8 mouse cellular contexts compared by ENCODE assay signal in genomic region chr3:105705561-105705960, GRCm38 (mm10). TPM values are rescaled to one million over a fixed set of nuclear protein-coding genes. Genes with fewer than 3 reads are reported as not detected.
A peak's percentile ranks its signal among the peaks of the same experiment; 100 is the strongest.
DNase-seq lines count a peak whose midpoint lies in the region; ATAC-seq and TF ChIP-seq lines count a peak whose summit lies in the region.

No protein-coding gene starts in this region.

- H3K27me3 ChIP-seq in erythroblast, embryonic 14.5 days (ENCODE audit: control insufficient read depth), result peaks cover 49% of the 10 kb centered on the region
- H3K27me3 ChIP-seq in thymus, adult 2 months (ENCODE audit: control insufficient read depth, insufficient read depth, low read length), result no peaks in the 10 kb centered on the region
- H3K27me3 ChIP-seq in liver, embryonic 12.5 days (replicated peaks), result peaks cover 56% of the 10 kb centered on the region

- no peaks in the 10 kb centered on the region for H3K9me3 ChIP-seq in erythroblast, embryonic 14.5 days (ENCODE audit: control insufficient read depth, low read length)
- no peaks in the 10 kb centered on the region for H3K9me3 ChIP-seq in liver, embryonic 12.5 days (replicated peaks)

- no peak for TF ChIP-seq CTCF in thymus, adult 2 months (IDR thresholded peaks at IDR 0.05; ENCODE audit: borderline replicate concordance, control insufficient read depth, extremely low read depth, insufficient read depth, low read length, poor library complexity)

- H3K4me1 ChIP-seq in erythroblast, embryonic 14.5 days (ENCODE audit: control insufficient read depth), result peaks cover 63% of the 10 kb centered on the region
- peaks cover 15% of the 10 kb centered on the region for H3K4me1 ChIP-seq in thymus, adult 2 months (replicated peaks; ENCODE audit: control insufficient read depth, insufficient read depth, low read length)
- H3K4me1 ChIP-seq in liver, embryonic 12.5 days, result peaks cover 53% of the 10 kb centered on the region

- no peak for DNase-seq in thymus, adult 2 months
- DNase-seq in thymus, postnatal 36 days, result no peak
- DNase-seq in spleen, adult 18-20 months, result no peak
- DNase-seq in natural killer cell, adult 2 months (ENCODE audit: low spot score in 2 of 2), result no peak

- peak overlapping the region; percentile 96 for H3K4me2 ChIP-seq in liver, embryonic 12.5 days

- H3K36me3 ChIP-seq in erythroblast, embryonic 14.5 days (ENCODE audit: control insufficient read depth), result no peaks in the 10 kb centered on the region
- no peaks in the 10 kb centered on the region for H3K36me3 ChIP-seq in thymus, adult 2 months (ENCODE audit: control insufficient read depth, insufficient read depth, low read length)
- no peaks in the 10 kb centered on the region for H3K36me3 ChIP-seq in liver, embryonic 12.5 days

- no peak for TF ChIP-seq POLR2A in thymus, adult 2 months (IDR thresholded peaks at IDR 0.05; ENCODE audit: control insufficient read depth, extremely low read depth, insufficient read depth, low read length, poor library complexity)

- H3K4me3 ChIP-seq in erythroblast, embryonic 14.5 days (replicated peaks), result peak overlapping the region; percentile 63
- H3K4me3 ChIP-seq in thymus, adult 2 months (ENCODE audit: control insufficient read depth, insufficient read depth, low read length), result peak overlapping the region; percentile 56
- H3K4me3 ChIP-seq in liver, embryonic 12.5 days, result peak overlapping the region; percentile 65

- no peak for ATAC-seq in erythroblast, adult 5-6 weeks (replicated peaks; ENCODE audit: low FRiP score, poor library complexity, severe bottlenecking)
- ATAC-seq in liver, embryonic 12.5 days, result no peak
- ATAC-seq in monocyte, adult 5-6 weeks (replicated peaks; ENCODE audit: insufficient number of reproducible peaks, low FRiP score, low TSS enrichment, poor library complexity, severe bottlenecking), result no peak

- H3K9ac ChIP-seq in liver, embryonic 12.5 days, result peak overlapping the region; percentile 71

- 75% methylated on average over 3 of the region's 3 CpGs for WGBS in thymus, adult 2 months
- WGBS in liver, embryonic 12.5 days (ENCODE audit: insufficient replicate concordance), result 30% methylated on average over 3 of the region's 3 CpGs

- H3K27ac ChIP-seq in thymus, adult 2 months (ENCODE audit: control insufficient read depth, insufficient read depth, low read length), result no peak overlapping the region
- H3K27ac ChIP-seq in liver, embryonic 12.5 days, result no peak overlapping the region

RNA-seq across cellular contexts. Expression of gene Inka2, which starts 1.2 kb away (rescaled TPM):
- polyA plus RNA-seq in erythroblast, embryonic 14.5 days (2012), result 0.11 and 0.28 TPM in 2 replicates
- 0.21 TPM in 1 of 2 replicates, not detected in the other for total RNA-seq in erythroblast, adult 5-6 weeks (2015; ENCODE audit: low replicate concordance)
- 0.28 TPM in 1 of 2 replicates, not detected in the other for total RNA-seq in erythroblast, adult 5-6 weeks (2017; ENCODE audit: low replicate concordance)
- 5.5 TPM in 2 replicates for polyA plus RNA-seq in thymus, adult 2 months (2012; rRNA removed)
- polyA plus RNA-seq in liver, embryonic 12.5 days (2016; fragmentation: Nextera tagmentation; extraction: Ambion mirVana), result 0.33 and 0.37 TPM in 2 replicates
- total RNA-seq in monocyte, adult 5-6 weeks (2017), result 0.21 to 0.29 TPM in 2 of 3 replicates, not detected in the other

RNA-seq across cellular contexts. Expression of gene Ddx20, which starts 18.2 kb away (rescaled TPM):
- polyA plus RNA-seq in erythroblast, embryonic 14.5 days (2012), result 0.23 and 0.36 TPM in 2 replicates
- 6.3 and 10.8 TPM in 2 replicates for total RNA-seq in erythroblast, adult 5-6 weeks (2015; ENCODE audit: low replicate concordance)
- total RNA-seq in erythroblast, adult 5-6 weeks (2017; ENCODE audit: low replicate concordance), result 9.5 and 12.3 TPM in 2 replicates
- 33.5 and 50.2 TPM in 2 replicates for polyA plus RNA-seq in thymus, adult 2 months (2012; rRNA removed)
- 31.6 and 34.4 TPM in 2 replicates for polyA plus RNA-seq in liver, embryonic 12.5 days (2016; fragmentation: Nextera tagmentation; extraction: Ambion mirVana)
- 16.4 to 28.9 TPM (median 20.6 TPM) in 3 replicates for total RNA-seq in monocyte, adult 5-6 weeks (2017)

Comparison
In these comparisons a context has a peak if more than half of its experiments do, and no peak if none do; other contexts are left out.
1. RNA of gene Ddx20, which starts 18.2 kb away (polyA plus RNA-seq): 31.6 to 34.4 TPM in liver, embryonic 12.5 days and 33.5 to 50.2 TPM in thymus, adult 2 months; 0.23 to 0.36 TPM in erythroblast, embryonic 14.5 days; every median in the first group is over 10 times any median in the second.
2. Peak in every context shown above with its lines, with median percentiles within 50 percentile points of each other: H3K4me3 ChIP-seq.